Mouse (Mus musculus) frontal cortex, adult (tissue): ENCODE measurements at regions not wholly inside any gene's neighbourhood (a gene's known extent, or its start where the extent isn't known, plus 50 kb on each side); places are given as distances from the start of the nearest gene placed in this dataset.

Experiments used
- ATAC-seq: cut with Nextera tagmentation; 2 replicates; pipeline ENCODE4 v1.9.2; 2017; ENCODE audit warnings: mild to moderate bottlenecking, moderate library complexity, mixed read lengths; ENCODE audit not compliant: low TSS enrichment

GRCm38 (mm10) chr10:97778531-97778930 lies 52.0 kb upstream of the C030005K15Rik start:
- ATAC-seq: no peak

GRCm38 (mm10) chr10:97779335-97779734 lies 52.8 kb upstream of the C030005K15Rik start:
- no peak for ATAC-seq

- ATAC-seq: peak; percentile 72
Measured at GRCm38 (mm10) chr10:97793804-97794203, 67.2 kb upstream of the C030005K15Rik start.

- ATAC-seq: peak; percentile 77
Measured at GRCm38 (mm10) chr10:97801448-97802265, 75.1 kb upstream of the C030005K15Rik start.

GRCm38 (mm10) chr10:97807947-97808346 lies 81.4 kb upstream of the C030005K15Rik start:
- ATAC-seq: peak; percentile 77

GRCm38 (mm10) chr10:97842574-97842973 lies 116.0 kb upstream of the C030005K15Rik start:
- peak; percentile 97 for ATAC-seq

- peak; percentile 99 for ATAC-seq
Measured at GRCm38 (mm10) chr10:97851487-97851886, 124.9 kb upstream of the C030005K15Rik start.

GRCm38 (mm10) chr10:97877088-97877487 lies 150.5 kb upstream of the C030005K15Rik start:
- ATAC-seq: no peak

GRCm38 (mm10) chr10:97886049-97886448 lies 159.5 kb upstream of the C030005K15Rik start:
- ATAC-seq: peak; percentile 92

GRCm38 (mm10) chr10:97905793-97906192 lies 179.2 kb upstream of the C030005K15Rik start:
- ATAC-seq: no peak

- ATAC-seq: peak; percentile 67
Measured at GRCm38 (mm10) chr10:97925568-97925967, 199.0 kb upstream of the C030005K15Rik start.

GRCm38 (mm10) chr10:97940345-97940744 lies 213.8 kb upstream of the C030005K15Rik start:
- peak; percentile 94 for ATAC-seq

GRCm38 (mm10) chr10:97965881-97966280 lies 239.3 kb upstream of the C030005K15Rik start:
- no peak for ATAC-seq

- ATAC-seq: peak; percentile 94
Measured at GRCm38 (mm10) chr10:97966931-97967330, 240.4 kb upstream of the C030005K15Rik start.

GRCm38 (mm10) chr10:98007037-98007436 lies 280.5 kb upstream of the C030005K15Rik start:
- peak; percentile 59; the same call in 1 of the 2 replicates for ATAC-seq

- ATAC-seq: no peak
Measured at GRCm38 (mm10) chr10:98008355-98008754, 281.8 kb upstream of the C030005K15Rik start.

GRCm38 (mm10) chr10:98012916-98013315 lies 286.4 kb upstream of the C030005K15Rik start:
- peak; percentile 91 for ATAC-seq

GRCm38 (mm10) chr10:98014985-98015902 lies 288.7 kb upstream of the C030005K15Rik start:
- ATAC-seq: no peak

- no peak for ATAC-seq
Measured at GRCm38 (mm10) chr10:98016596-98017304, 290.2 kb upstream of the C030005K15Rik start.

GRCm38 (mm10) chr10:98029124-98029523 lies 302.6 kb upstream of the C030005K15Rik start:
- no peak for ATAC-seq

GRCm38 (mm10) chr10:98029621-98030020 lies 303.1 kb upstream of the C030005K15Rik start:
- ATAC-seq: no peak

- no peak for ATAC-seq
Measured at GRCm38 (mm10) chr10:98032661-98033060, 306.1 kb upstream of the C030005K15Rik start.
